Mouse (Mus musculus) small intestine, adult 2 months (tissue): ENCODE data around the gene Yy2.

ENCODE experiments used
- CTCF ChIP-seq: fragments of 200-500 bp; IDR thresholded peaks from 2 replicates; pipeline ENCODE4 v1.5.1; 2012; ENCODE audit warnings: low read depth, mild to moderate bottlenecking, control low read depth, inconsistent platforms, low read length, moderate library complexity, mixed read lengths; ENCODE audit not compliant: insufficient replicate concordance, insufficient read length; ENCODE audit errors: extremely low read depth
- POLR2A ChIP-seq: fragments of 200-500 bp; IDR thresholded peaks from 2 replicates; pipeline ENCODE4 v1.6.1; 2012; ENCODE audit warnings: low read depth, mild to moderate bottlenecking, control low read depth, inconsistent platforms, low read length, moderate library complexity

- TF ChIP-seq CTCF (no peak), POLR2A (no peak)
These were observed 44.1 kb upstream of the Yy2 start for GRCm38 (mm10) chrX:157612894-157613293.
